Mouse (Mus musculus): ENCODE data around the gene Tmtc4.

Gene Tmtc4

GRCm38 (mm10) chr14:122902884-122903283, 81.0 kb downstream of the Tmtc4 start:
- in situ Hi-C loops (cut with MseI, MboI) = no loop called here

- in situ Hi-C loops (cut with MseI, MboI) = no loop called here
These were observed 81.7 kb downstream of the Tmtc4 start for GRCm38 (mm10) chr14:122902136-122902535.

GRCm38 (mm10) chr14:122901715-122902114, 82.1 kb downstream of the Tmtc4 start:
- in situ Hi-C loops (cut with MseI, MboI) = no loop called here

- in situ Hi-C loops (cut with MseI, MboI) = no loop called here
These were observed 82.7 kb downstream of the Tmtc4 start for GRCm38 (mm10) chr14:122901177-122901576.

GRCm38 (mm10) chr14:122900679-122901078, 83.2 kb downstream of the Tmtc4 start:
- in situ Hi-C loops (cut with MseI, MboI) = no loop called here

GRCm38 (mm10) chr14:122898550-122898949, 85.3 kb downstream of the Tmtc4 start:
- in situ Hi-C loops (cut with MseI, MboI) = no loop called here

- in situ Hi-C loops (cut with MseI, MboI) = no loop called here
These were observed 87.7 kb downstream of the Tmtc4 start for GRCm38 (mm10) chr14:122896106-122896505.

GRCm38 (mm10) chr14:122891470-122891968, 92.3 kb downstream of the Tmtc4 start:
- in situ Hi-C loops (cut with MseI, MboI) = no loop called here

- in situ Hi-C loops (cut with MseI, MboI) = no loop called here
These were observed 95.4 kb downstream of the Tmtc4 start for GRCm38 (mm10) chr14:122888480-122888872.

GRCm38 (mm10) chr14:122887702-122888479, 95.9 kb downstream of the Tmtc4 start:
- in situ Hi-C loops (cut with MseI, MboI) = no loop called here

GRCm38 (mm10) chr14:122887278-122887677, 96.6 kb downstream of the Tmtc4 start:
- in situ Hi-C loops (cut with MseI, MboI) = no loop called here

GRCm38 (mm10) chr14:122885893-122886292, 97.9 kb downstream of the Tmtc4 start:
- in situ Hi-C loops (cut with MseI, MboI) = no loop called here

- in situ Hi-C loops (cut with MseI, MboI) = no loop called here
These were observed 99.8 kb downstream of the Tmtc4 start for GRCm38 (mm10) chr14:122883821-122884584.

- in situ Hi-C loops (cut with MseI, MboI) = no loop called here
These were observed 100.4 kb downstream of the Tmtc4 start for GRCm38 (mm10) chr14:122883410-122883806.

- in situ Hi-C loops (cut with MseI, MboI) = no loop called here
These were observed 100.9 kb downstream of the Tmtc4 start for GRCm38 (mm10) chr14:122882795-122883409.

GRCm38 (mm10) chr14:122882201-122882639, 101.6 kb downstream of the Tmtc4 start:
- in situ Hi-C loops (cut with MseI, MboI) = no loop called here

GRCm38 (mm10) chr14:122881699-122882098, 102.1 kb downstream of the Tmtc4 start:
- in situ Hi-C loops (cut with MseI, MboI) = no loop called here

- in situ Hi-C loops (cut with MseI, MboI) = no loop called here
These were observed 103.5 kb downstream of the Tmtc4 start for GRCm38 (mm10) chr14:122880291-122880690.

- in situ Hi-C loops (cut with MseI, MboI) = loop anchor here (10.0 kb wide), 1 partner anchor 653 kb away; no protein-coding TSS in a partner anchor
These were observed 106.0 kb downstream of the Tmtc4 start for GRCm38 (mm10) chr14:122877787-122878186.

- in situ Hi-C loops (cut with MseI, MboI) = loop anchor here (10.0 kb wide), 1 partner anchor 652 kb away; no protein-coding TSS in a partner anchor
These were observed 107.1 kb downstream of the Tmtc4 start for GRCm38 (mm10) chr14:122876723-122877122.

GRCm38 (mm10) chr14:122876163-122876562, 107.7 kb downstream of the Tmtc4 start:
- in situ Hi-C loops (cut with MseI, MboI) = loop anchor here (10.0 kb wide), 1 partner anchor 651 kb away; no protein-coding TSS in a partner anchor

GRCm38 (mm10) chr14:122875636-122876035, 108.2 kb downstream of the Tmtc4 start:
- in situ Hi-C loops (cut with MseI, MboI) = loop anchor here (10.0 kb wide), 1 partner anchor 651 kb away; no protein-coding TSS in a partner anchor
